Mouse (Mus musculus): ENCODE measurements at regions not wholly inside any gene's neighbourhood (a gene's known extent, or its start where the extent isn't known, plus 50 kb on each side); places are given as distances from the start of the nearest gene placed in this dataset.

GRCm38 (mm10) chr15:31087607-31088006 is 136.5 kb upstream of the Dap start:
- DNase-seq, result no peak

- no peak for DNase-seq
Observed at GRCm38 (mm10) chr15:31091916-31092570, 132.1 kb upstream of the Dap start.

- DNase-seq, result no peak
Observed at GRCm38 (mm10) chr15:31096206-31096605, 127.9 kb upstream of the Dap start.

- DNase-seq, result no peak
Observed at GRCm38 (mm10) chr15:31097301-31097700, 126.8 kb upstream of the Dap start.

GRCm38 (mm10) chr15:31104743-31105142 is 119.4 kb upstream of the Dap start:
- no peak for DNase-seq

GRCm38 (mm10) chr15:31106907-31107306 is 117.2 kb upstream of the Dap start:
- no peak for DNase-seq

- DNase-seq, result no peak
Observed at GRCm38 (mm10) chr15:31113216-31113615, 110.9 kb upstream of the Dap start.

GRCm38 (mm10) chr15:31117338-31117737 is 106.8 kb upstream of the Dap start:
- DNase-seq, result no peak

GRCm38 (mm10) chr15:31120147-31120546 is 104.0 kb upstream of the Dap start:
- DNase-seq, result peak; percentile 7

GRCm38 (mm10) chr15:31125784-31126183 is 98.3 kb upstream of the Dap start:
- DNase-seq, result no peak

- no peak for DNase-seq
Observed at GRCm38 (mm10) chr15:31126999-31127398, 97.1 kb upstream of the Dap start.

GRCm38 (mm10) chr15:31134891-31135290 is 89.2 kb upstream of the Dap start:
- no peak for DNase-seq

- no peak for DNase-seq
Observed at GRCm38 (mm10) chr15:31138637-31139036, 85.5 kb upstream of the Dap start.

GRCm38 (mm10) chr15:31141750-31142149 is 82.4 kb upstream of the Dap start:
- no peak for DNase-seq

GRCm38 (mm10) chr15:31148251-31149145 is 75.6 kb upstream of the Dap start:
- DNase-seq, result no peak

GRCm38 (mm10) chr15:31149855-31150254 is 74.3 kb upstream of the Dap start:
- no peak for DNase-seq

- DNase-seq, result peak; percentile 60
Observed at GRCm38 (mm10) chr15:31150546-31151471, 73.3 kb upstream of the Dap start.

- DNase-seq, result no peak
Observed at GRCm38 (mm10) chr15:31155141-31155540, 69.0 kb upstream of the Dap start.

- no peak for DNase-seq
Observed at GRCm38 (mm10) chr15:31166543-31167105, 57.5 kb upstream of the Dap start.

GRCm38 (mm10) chr15:31167506-31167905 is 56.6 kb upstream of the Dap start:
- no peak for DNase-seq

GRCm38 (mm10) chr15:31168191-31168590 is 55.9 kb upstream of the Dap start:
- DNase-seq, result no peak

- DNase-seq, result no peak
Observed at GRCm38 (mm10) chr15:31173309-31174115, 50.6 kb upstream of the Dap start.

Measured in lung, postnatal 36 days (tissue).